Mouse (Mus musculus) liver, postnatal 0 days (tissue): ENCODE measurements at regions not wholly inside any gene's neighbourhood (a gene's known extent, or its start where the extent isn't known, plus 50 kb on each side); places are given as distances from the start of the nearest gene placed in this dataset.

Experiments used
- CTCF ChIP-seq: sonication (generic); IDR thresholded peaks from 2 replicates; pipeline ENCODE4 v1.5.1; 2016; ENCODE audit warnings: antibody characterized with exemption, low read depth
- EP300 ChIP-seq: IDR thresholded peaks from 2 replicates; pipeline ENCODE4 v1.6.1; 2016; ENCODE audit warnings: antibody characterized with exemption, low read depth, mild to moderate bottlenecking

DNA sequence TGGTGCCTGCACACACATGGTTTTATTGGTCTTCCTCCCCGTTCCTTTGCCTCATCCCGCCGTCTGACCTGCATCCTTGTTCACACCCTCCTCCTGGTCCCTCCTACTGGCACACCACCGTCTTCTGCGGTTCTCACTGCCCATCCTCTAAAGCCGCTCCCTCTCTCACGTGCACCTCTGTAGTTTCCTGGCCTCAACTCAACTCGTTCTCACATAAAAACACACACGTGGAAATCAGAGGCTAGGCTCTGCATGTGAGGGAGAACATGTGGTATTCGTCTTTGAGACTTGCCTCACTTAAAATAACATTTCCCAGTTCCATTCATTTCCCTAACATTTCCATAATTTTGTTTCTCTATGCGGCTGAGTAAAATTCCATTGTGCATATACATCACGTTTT lies 69.5 kb downstream of the Aldh8a1 start:
- no peak for TF ChIP-seq CTCF
- TF ChIP-seq EP300, result no peak
